Mouse (Mus musculus) erythroblast, embryonic 14.5 days (primary cell): ENCODE measurements around the gene Pdx1.

ENCODE experiments used
- GATA1 ChIP-seq: IDR thresholded peaks from 2 replicates; pipeline ENCODE4 v1.6.1; 2012; ENCODE audit warnings: low read length, inconsistent platforms, mixed read lengths
- TAL1 ChIP-seq: IDR thresholded peaks from 3 replicates; pipeline ENCODE4 v1.6.1; 2012; ENCODE audit warnings: low read length, inconsistent platforms, mixed read lengths

GRCm38 (mm10) chr5:147260189-147260588 is 9.6 kb upstream of the Pdx1 start:
- no peak for TF ChIP-seq TAL1
- TF ChIP-seq GATA1, result no peak
